Mouse (Mus musculus) forelimb bud, embryonic 11.5 days (tissue): ENCODE measurements around the gene Mtmr1.

ENCODE experiments used
- DNase-seq: peaks from one replicate; pipeline ENCODE4 v3.0.0-alpha.2; 2012; ENCODE audit warnings: low read depth, low spot score

The Mtmr1 gene

DNA sequence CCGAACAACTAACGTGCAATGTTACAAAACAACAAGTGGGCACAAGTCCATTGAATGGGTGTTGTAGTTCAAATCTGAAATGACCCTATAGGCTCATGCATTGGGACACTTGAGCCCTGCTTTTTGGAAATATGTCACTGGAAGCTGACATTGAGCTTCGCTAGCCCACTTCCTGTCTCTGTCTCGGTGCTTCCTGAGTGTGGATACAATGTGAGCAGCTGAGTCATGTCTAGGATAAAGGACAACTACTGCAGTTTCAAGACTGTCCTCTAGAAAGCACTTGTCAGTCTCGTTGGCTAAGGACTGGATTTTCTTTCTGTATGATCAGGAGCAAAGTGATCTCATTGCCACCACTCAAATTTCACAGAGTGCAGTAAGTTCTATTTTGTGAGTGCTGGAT lies 78.4 kb downstream of the Mtmr1 start:
- no peak for DNase-seq

DNA sequence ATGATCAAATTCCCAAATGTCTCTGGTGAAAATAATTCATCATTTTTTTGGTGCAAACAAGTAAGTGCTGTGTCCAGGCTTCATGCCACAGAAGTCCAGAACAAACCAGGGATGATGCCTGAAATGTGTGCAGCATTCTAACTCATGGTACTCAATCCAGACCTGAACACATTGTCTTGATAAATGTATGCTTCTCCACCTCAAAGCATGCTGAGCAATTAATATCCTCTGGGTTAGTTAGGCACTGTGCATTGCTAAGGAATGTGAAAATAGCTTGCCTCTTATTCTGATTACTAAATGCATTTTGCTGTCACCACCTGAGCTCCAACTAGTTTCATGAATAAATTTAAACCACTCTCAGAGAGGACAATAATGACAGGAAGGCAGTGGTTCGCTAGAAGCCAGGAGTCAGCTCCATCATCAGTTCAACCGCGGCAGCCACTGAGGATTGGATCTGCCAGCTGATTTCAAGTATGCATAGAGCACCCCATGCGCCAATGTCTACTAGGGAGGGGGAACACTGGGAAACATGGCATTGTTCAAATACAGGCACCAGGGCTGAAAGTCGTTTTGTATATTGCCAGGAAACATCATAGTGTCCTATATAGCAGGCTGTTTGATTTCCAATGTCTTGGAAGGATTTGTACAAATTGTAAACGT lies 91.6 kb downstream of the Mtmr1 start:
- DNase-seq = no peak

DNA sequence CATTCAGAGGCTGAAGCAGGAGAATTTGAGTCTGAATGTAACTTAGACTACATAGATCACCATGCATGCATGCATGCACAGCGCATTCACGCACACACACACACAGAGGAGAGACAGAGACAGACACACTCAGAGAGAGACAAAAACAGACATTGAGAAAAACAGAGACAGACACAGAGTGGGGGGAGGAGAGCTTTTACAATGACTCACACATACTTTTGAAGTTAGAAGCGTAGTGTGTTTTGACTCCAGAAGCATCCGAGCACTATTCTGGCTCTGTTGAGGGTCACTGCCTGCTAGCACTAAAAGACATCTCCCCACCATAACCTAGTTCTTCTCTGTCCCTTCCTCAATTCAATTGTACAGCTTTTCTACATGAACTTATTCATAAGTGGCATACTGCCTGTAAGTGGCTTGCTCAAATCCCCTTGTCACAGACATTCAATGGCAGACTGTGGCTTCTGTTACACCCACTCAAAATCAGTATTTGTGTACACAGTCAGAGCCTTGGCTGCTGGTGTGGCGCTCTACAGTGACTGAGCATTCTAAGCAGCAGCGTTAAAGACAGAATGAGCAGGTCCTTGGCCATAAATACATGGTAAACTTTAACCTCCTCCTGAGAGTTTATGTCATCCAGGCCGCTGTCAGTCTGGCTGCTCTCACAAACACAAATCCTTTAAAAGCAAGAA lies 99.7 kb downstream of the Mtmr1 start:
- no peak for DNase-seq

DNA sequence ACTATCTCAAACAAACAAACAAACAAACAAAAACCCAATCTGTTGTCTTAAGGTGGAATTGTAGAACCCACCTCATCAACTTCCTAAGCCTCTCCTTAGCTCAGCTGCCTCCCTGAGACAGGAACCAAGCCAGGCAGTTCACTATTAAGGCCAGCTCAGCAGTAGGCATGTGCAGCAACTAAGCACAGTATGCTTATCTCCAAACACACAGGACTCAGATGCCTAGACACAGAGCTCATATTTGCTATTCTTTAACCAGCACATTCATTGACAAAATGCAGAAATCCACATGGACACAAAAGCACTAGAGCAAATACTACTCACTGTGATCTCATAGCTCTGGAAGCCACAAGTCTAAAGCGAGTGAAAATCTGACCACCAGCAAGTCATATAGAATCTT lies 100.9 kb downstream of the Mtmr1 start:
- no peak for DNase-seq

DNA sequence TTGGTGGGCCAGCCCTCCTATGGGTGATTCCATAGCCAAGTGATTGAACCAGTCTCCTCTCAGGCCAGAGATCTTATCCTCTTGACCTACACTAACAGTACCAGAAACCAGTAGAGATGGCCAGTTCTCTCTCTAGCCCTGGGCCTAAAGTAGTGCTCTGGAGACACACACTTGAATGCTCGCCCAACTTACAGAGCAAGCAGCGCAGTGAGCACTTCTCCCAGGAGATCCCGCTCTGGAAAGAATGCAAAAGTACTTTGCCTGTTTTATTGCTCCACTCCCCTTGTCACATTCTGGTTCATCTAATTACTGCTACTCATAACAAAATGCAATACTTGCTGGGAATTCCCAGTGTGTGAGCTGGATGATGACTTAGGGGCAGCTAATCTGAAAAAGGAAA lies 102.9 kb downstream of the Mtmr1 start:
- DNase-seq = no peak
